Mouse (Mus musculus) gastrocnemius, adult 18-20 months (tissue): ENCODE results near the gene Rai14. TPM values are rescaled to one million over a fixed set of nuclear protein-coding genes. Genes with fewer than 3 reads are reported as not detected.

ENCODE experiments used
- DNase-seq: peaks from one replicate; pipeline ENCODE4 v3.0.0; 2021; ENCODE audit warnings: low spot score
- long read RNA-seq, 2 experiments: library from polyadenylated mRNA; stranded (forward); transcript quantifications; one replicate each; pipeline ENCODE4 v2.0.0; 2021
- total RNA-seq, 2 experiments: library from RNA; stranded (reverse); gene quantifications; 2 replicates each; pipeline ENCODE4 v1.2.3; 2021

Gene Rai14
- 1 to 10 TPM; 5.5 to 7.0 TPM for total RNA-seq
- long read RNA-seq, experiment 1, partial matches to known transcripts = 1 of 1 reads
- long read RNA-seq, experiment 1, other reads (novel, unspliced or antisense) = 0 of 1 reads
- long read RNA-seq, experiment 2, partial matches to known transcripts = 0 of 6 reads
- long read RNA-seq, experiment 2, other reads (novel, unspliced or antisense) = 6 of 6 reads

GRCm38 (mm10) chr15:10714409-10715138, at the start of gene Rai14:
Gene Rai14, minus strand, starts transcription at chr15:10714624.
- DNase-seq = peak; percentile 69

DNA sequence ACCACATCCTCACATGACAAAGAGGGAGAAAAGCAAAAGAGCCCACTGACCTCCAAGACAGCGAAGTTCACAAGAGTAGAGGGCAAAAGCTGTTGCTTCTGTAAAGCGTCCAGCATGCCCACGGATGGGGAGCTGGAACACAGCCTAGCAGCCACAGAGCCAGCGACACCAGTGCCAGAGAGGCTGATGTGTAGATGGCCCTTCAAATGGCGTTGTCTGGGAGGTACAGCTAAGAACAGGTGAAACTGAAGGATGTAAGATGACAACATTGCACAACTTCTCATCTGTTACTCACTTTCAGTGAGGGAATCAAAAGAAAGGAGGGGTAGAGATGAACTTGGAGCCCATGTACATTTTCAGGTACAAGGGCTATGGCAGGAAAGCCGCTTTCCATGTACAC, 47.0 kb upstream of the Rai14 start:
- DNase-seq = no peak

GRCm38 (mm10) chr15:10760006-10760405, 45.6 kb upstream of the Rai14 start:
- peak; percentile 14 for DNase-seq

DNA sequence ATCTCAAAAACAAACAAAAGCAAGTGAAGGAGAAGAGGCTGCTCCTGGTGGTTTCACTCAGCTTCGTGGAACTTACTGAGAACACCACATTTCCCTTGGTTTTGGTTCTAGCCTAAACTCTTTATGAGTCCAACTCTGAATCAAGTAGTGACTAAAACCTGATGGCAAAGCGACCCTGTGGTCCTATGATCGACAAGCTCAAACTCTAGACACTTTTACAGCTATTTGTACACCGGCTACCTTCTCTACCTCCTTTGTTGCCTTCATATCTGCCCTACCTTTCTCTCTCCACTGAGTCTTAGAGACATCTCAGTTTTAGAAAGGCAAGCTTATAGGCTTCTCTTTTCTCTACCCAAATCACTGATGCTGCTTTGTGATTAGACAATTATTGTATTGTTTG, 45.0 kb upstream of the Rai14 start:
- no peak for DNase-seq

DNA sequence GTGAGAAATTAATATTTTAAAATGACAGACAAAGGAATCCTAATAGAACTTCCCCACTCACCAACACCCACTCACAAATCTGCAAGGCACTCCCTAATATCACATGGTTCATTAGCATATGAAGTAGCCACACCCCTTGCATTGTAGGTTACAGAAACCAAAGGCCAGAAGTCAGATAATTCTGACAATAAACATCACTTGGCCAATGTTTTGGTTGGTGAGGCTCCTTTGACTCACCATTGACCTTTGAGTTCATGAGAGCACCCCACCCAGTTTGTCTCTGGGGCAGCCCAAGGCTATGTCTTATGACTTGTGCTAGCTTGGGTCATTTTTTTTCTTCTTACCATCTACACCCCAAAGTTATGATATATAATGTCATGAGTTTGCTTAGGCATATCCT, 44.4 kb upstream of the Rai14 start:
- DNase-seq = no peak

- DNase-seq = no peak
These were observed 36.7 kb upstream of the Rai14 start for GRCm38 (mm10) chr15:10751141-10751540.

DNA sequence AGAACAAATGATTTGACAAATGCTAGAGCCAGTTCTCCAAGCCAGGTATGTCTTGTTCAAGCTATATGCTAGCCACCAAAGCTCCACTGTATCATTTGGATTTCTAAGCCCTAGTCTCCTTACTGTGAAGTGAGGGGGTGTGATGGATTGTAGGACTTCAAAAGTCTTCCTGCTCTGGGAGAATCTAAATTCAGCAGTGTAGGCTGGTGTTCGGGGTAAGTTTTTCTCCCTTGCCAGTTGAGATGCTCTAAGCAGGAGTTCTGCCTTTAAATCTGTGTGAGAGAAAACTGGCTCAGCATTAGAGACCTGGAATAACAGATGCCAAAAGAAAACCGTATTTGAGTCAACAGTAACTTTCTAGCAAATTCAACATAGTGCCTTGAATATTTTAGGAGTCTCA, 35.9 kb upstream of the Rai14 start:
- DNase-seq = no peak

DNA sequence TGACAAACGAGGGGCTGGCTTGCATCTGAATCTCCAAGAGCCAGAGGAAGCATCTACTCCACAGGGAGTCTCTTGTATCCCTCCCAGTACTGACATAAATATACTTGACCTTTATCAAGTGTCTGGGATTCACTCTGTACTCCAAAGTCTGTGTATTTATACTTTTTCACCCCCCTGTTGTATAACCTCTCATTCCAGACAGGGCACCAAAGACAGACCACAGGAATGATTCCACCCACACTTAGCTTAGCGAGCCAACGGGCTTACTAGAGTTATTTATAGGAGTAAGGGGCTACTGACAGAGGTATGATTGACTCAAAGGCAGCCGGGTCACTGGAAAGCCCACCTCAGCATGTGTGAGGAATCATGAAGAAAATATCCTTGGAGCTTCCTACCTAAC, 35.3 kb upstream of the Rai14 start:
- DNase-seq = no peak

DNA sequence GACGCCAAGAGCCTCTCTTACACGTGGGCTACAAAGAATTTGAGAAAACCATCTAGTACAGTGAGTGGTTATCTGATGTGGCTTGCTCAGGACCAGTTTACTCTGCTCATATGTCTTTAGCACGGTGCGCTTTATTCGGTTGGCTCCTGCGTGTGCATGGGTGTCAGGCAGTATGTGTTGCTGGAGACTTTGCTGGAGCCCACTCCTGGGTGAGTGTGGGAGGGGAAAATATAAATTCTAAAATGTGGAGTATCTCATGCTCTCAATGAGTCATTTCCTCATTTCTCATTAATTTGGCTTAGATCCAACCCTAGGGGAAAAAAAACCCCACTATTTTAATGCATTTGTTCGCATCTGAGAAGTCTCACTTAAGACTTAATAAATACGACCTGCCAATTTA, 33.2 kb upstream of the Rai14 start:
- DNase-seq = no peak

GRCm38 (mm10) chr15:10747226-10747625, 32.8 kb upstream of the Rai14 start:
- no peak for DNase-seq

GRCm38 (mm10) chr15:10746303-10747051, 32.1 kb upstream of the Rai14 start:
- DNase-seq = no peak

DNA sequence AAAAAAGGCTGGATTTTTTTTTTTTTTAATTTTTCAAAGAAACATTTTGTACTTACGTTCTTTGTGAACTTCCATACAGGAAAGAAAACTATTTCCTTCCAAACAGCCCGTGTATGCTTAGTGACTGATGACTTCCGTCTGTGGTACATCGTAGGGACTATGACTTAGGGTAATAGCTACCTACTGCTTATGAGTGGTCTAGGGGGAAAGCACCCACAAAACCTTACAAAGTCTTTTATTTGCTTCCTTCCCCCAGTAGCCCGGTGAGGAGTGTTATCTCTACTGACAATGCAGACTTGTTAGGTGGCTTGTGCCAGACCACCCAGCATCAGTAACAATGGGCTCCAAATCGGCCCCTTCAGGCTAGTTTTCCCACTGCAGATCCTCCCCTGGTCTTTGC, 28.0 kb upstream of the Rai14 start:
- DNase-seq = no peak

- DNase-seq = no peak
These were observed 24.9 kb upstream of the Rai14 start for GRCm38 (mm10) chr15:10739279-10739678.

DNA sequence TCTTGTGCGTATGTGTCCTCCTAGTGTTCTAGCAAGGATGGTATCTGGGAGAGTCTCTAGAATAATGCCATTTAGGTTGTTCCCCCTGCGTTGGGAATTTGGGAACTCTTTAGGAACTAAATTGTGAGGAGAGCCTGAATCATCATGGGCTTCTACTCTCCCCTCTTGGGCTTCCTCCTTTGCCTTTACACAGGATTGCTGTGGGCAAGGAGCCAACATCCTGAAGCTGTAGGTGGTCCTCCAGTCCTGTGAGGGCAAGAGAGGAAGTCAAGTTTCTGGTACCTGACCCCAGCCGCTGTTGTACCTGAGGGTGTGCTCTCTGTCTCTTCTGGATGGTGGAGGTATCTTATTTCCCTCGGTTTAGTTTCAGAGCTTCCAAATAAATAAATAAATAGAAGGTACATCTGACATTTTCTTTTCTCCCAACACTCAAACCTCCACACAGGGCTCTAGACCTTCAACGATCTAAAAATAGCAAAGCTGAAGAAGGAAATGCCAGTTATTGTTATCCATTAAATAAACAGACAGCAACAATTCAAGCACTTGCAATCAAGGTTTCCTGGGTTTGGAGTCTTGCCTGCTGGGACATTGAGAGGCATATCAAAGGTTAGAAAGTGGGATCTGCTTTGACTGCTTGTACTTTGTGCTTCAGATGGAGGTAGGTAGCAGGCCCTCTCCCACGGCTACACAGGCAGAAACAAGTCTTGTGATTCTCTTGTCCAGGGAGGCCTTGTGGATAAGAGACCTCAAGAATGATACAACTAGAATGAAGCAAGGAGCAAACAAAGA, 24.1 kb upstream of the Rai14 start:
- no peak for DNase-seq

DNA sequence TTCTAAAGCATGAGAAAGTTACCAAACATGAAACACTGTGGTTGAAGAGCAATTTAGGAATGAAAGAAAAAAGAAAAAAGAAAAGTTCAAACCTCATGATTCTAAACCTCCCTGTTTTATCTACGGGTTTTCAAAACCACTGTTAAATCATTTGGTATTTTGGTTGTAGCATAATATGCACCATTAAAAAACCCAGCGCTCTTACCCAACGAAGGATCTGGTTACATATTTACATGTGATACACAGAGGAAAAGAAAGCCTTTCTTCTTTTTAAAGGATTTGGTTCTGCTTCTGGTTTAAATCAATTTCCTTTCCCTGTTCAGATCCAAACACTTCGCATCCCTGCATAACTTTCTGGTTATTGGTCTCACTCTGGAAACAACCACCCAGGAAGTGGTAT, 21.5 kb upstream of the Rai14 start:
- no peak for DNase-seq

- no peak for DNase-seq
These were observed 20.8 kb upstream of the Rai14 start for GRCm38 (mm10) chr15:10735216-10735615.

GRCm38 (mm10) chr15:10731398-10731797, 17.0 kb upstream of the Rai14 start:
- no peak for DNase-seq

DNA sequence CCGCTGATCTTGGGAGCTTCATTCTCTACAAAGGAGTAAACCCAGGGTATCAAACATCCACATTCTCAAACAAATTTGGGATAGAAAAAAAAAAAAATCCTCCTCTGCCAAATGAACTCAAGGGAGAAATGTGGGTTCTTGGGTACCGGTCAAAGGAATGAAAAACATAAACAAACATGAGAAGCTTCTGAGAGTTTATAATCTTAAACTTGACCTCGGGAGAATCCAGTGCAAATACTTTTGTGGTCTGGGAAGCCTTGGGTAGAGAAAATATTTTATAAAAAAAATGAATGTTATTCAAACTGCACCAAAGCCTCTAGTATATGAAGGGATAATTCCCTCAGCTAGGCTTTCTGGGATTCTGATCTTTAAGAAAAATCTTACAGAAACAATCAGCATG, 11.8 kb upstream of the Rai14 start:
- no peak for DNase-seq

DNA sequence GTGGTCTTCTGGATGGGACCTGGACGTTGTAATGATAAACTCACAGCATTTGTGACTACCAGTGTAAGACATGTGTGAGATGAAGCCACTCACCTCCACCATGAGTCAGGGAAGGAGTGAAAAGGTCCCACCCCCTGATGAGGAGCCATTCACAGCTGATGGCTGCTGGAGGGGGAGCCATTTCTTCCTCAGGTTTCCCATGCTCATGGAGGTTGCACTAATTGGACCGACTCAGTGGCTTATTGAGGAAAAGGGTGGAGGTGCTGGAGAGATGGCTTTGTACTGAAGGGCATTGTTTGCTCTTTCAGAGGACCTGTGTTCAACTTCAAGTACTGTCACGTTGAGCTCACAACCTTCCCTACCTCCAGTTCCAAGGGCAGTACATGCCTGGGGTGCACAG, 10.4 kb upstream of the Rai14 start:
- no peak for DNase-seq

GRCm38 (mm10) chr15:10723507-10723906, 9.1 kb upstream of the Rai14 start:
- DNase-seq = no peak

- no peak for DNase-seq
These were observed 8.4 kb upstream of the Rai14 start for GRCm38 (mm10) chr15:10722629-10723339.
